In the genomic region with DNA sequence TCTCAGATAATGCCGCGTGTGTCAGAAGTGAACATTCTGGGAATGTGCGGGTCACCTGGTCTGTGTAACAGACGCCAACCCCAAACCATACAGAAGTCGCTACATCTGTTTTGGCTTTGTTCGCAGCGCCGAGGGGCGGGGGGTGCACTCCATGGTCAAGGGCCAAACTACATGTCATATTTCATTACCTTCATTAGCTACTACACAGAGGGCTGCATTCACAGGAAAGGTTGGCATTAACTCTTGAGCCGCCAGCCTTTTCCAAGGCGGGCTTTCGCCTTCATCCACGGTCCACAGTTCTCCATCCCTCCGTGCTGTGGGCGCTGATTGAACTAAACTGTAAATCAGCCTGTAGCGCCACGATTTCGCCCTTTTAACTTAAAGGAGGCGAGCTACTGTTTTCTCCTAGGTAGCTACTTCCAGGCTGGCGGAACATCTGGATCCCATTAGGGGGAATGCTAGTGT, we compare ENCODE assay signal across 10 mouse cellular contexts.
DNase-seq lines count a peak whose midpoint lies in the region; ATAC-seq lines count a peak whose summit lies in the region.
"Had no signal": no experiment of that assay in that cellular context is flagged by ENCODE, and none has a peak within 500 bp of the region (broad histone marks: within the 10 kb centered on the region; RNA-seq: fewer than 3 reads in every experiment).

No protein-coding gene starts in this region.

- H3K9me3 ChIP-seq in heart, embryonic 12.5 days (replicated peaks) = peaks cover 3% of the 10 kb centered on the region
- H3K9me3 ChIP-seq in hindbrain, embryonic 10.5 days = no peaks in the 10 kb centered on the region
- H3K9me3 ChIP-seq in midbrain, embryonic 16.5 days (replicated peaks; ENCODE audit: control insufficient read depth, low read length, poor library complexity, severe bottlenecking) = no peaks in the 10 kb centered on the region
- H3K9me3 ChIP-seq: liver, embryonic 15.5 days had no signal

- H3K4me2 ChIP-seq in heart, embryonic 12.5 days = peak overlapping the region; percentile 65
- peak overlapping the region; percentile 27; the same call in 1 of the 2 replicates for H3K4me2 ChIP-seq in midbrain, embryonic 16.5 days (ENCODE audit: low read length)
- H3K4me2 ChIP-seq: liver, embryonic 15.5 days had no signal

- H3K4me3 ChIP-seq in heart, embryonic 12.5 days = peak overlapping the region; percentile 31
- H3K4me3 ChIP-seq in hindbrain, embryonic 10.5 days = peak overlapping the region; percentile 9; the same call in 1 of the 2 replicates
- H3K4me3 ChIP-seq in midbrain, embryonic 16.5 days (ENCODE audit: low read depth, low read length) = no peak overlapping the region
- H3K4me3 ChIP-seq: liver, embryonic 15.5 days had no signal

- no peaks in the 10 kb centered on the region for H3K27me3 ChIP-seq in heart, embryonic 12.5 days (replicated peaks)
- no peaks in the 10 kb centered on the region for H3K27me3 ChIP-seq in hindbrain, embryonic 10.5 days (ENCODE audit: insufficient read depth, poor library complexity, severe bottlenecking)
- H3K27me3 ChIP-seq in midbrain, embryonic 16.5 days (ENCODE audit: control insufficient read depth, insufficient read depth, low read depth, low read length) = no peaks in the 10 kb centered on the region
- H3K27me3 ChIP-seq: liver, embryonic 15.5 days had no signal

- H3K4me1 ChIP-seq in heart, embryonic 12.5 days (replicated peaks) = 0 out of 2 replicates have a peak, but pooled peaks cover 9% of the 10 kb centered on the region
- peaks cover 28% of the 10 kb centered on the region for H3K4me1 ChIP-seq in hindbrain, embryonic 10.5 days (replicated peaks)
- no peaks in the 10 kb centered on the region for H3K4me1 ChIP-seq in midbrain, embryonic 16.5 days (ENCODE audit: control insufficient read depth, insufficient read depth, low read length)
- H3K4me1 ChIP-seq: liver, embryonic 15.5 days had no signal

- no peak for DNase-seq in heart, postnatal 14 days
- peak; percentile 9 for DNase-seq in NIH3T3 (ENCODE audit: low read depth)
- DNase-seq in hindbrain, embryonic 10.5 days (ENCODE audit: low spot score) = peak; percentile 72
- no peak for DNase-seq in urinary bladder, postnatal 14 days (ENCODE audit: low spot score)
- no peak for DNase-seq in urinary bladder, postnatal 25 days (ENCODE audit: low spot score)
- DNase-seq in thymus, postnatal 14 days = no peak
- DNase-seq: cerebellum, adult 8-10 months had no signal

- intact Hi-C loops in heart, postnatal 14 days (cut with DNase I) = no loop called here

- ATAC-seq in heart, embryonic 12.5 days (ENCODE audit: insufficient number of reproducible peaks, low FRiP score) = no peak
- no peak for ATAC-seq in midbrain, embryonic 16.5 days

- 25% methylated on average over 20 of the region's 20 CpGs for WGBS in heart, embryonic 12.5 days
- 57% methylated on average over 20 of the region's 20 CpGs for WGBS in hindbrain, embryonic 10.5 days
- 66% methylated on average over 20 of the region's 20 CpGs for WGBS in midbrain, embryonic 16.5 days

- H3K36me3 ChIP-seq in heart, embryonic 12.5 days = no peaks in the 10 kb centered on the region
- H3K36me3 ChIP-seq in hindbrain, embryonic 10.5 days = no peaks in the 10 kb centered on the region
- H3K36me3 ChIP-seq in midbrain, embryonic 16.5 days (ENCODE audit: control insufficient read depth, insufficient read depth, low read length) = no peaks in the 10 kb centered on the region
- H3K36me3 ChIP-seq: liver, embryonic 15.5 days had no signal

- no peak overlapping the region for H3K27ac ChIP-seq in heart, embryonic 12.5 days (ENCODE audit: poor library complexity, severe bottlenecking)
- peak overlapping the region; percentile 71 for H3K27ac ChIP-seq in hindbrain, embryonic 10.5 days
- H3K27ac ChIP-seq in midbrain, embryonic 16.5 days (ENCODE audit: low read length) = no peak overlapping the region
- H3K27ac ChIP-seq: liver, embryonic 15.5 days had no signal

- no peak overlapping the region for H3K9ac ChIP-seq in heart, embryonic 12.5 days
- H3K9ac ChIP-seq in midbrain, embryonic 16.5 days (ENCODE audit: low read depth, low read length) = no peak overlapping the region
- H3K9ac ChIP-seq: liver, embryonic 15.5 days had no signal

Comparison
In these comparisons a context has a peak if more than half of its experiments do, and no peak if none do; other contexts are left out.
1. DNase-seq: peak in NIH3T3 (single experiment) and hindbrain, embryonic 10.5 days (single experiment); none in heart, postnatal 14 days (0 of 2), urinary bladder, postnatal 14 days (single experiment), urinary bladder, postnatal 25 days (single experiment) and thymus, postnatal 14 days (single experiment).